Mouse (Mus musculus) left cerebral cortex, adult 8-10 months (tissue): ENCODE results near the gene Gucy1b2. TPM values are rescaled to one million over a fixed set of nuclear protein-coding genes. Genes with fewer than 3 reads are reported as not detected.

Experiments
- DNase-seq, 2 experiments: peaks; one replicate each; pipeline ENCODE4 v3.0.0; 2022; ENCODE audit warnings: low spot score in 2 of 2
- total RNA-seq, 4 experiments: library from RNA; stranded (reverse); gene quantifications; 2 replicates each; pipeline ENCODE4 v1.2.4; 2022

Gene Gucy1b2
- total RNA-seq, 4 experiments from 2014 or later: 0.11 to 0.28 (median 0.19) TPM; not detected in 1

- DNase-seq: no peak
Observed at GRCm38 (mm10) chr14:62446385-62447213, 9.5 kb downstream of the Gucy1b2 start.

DNA sequence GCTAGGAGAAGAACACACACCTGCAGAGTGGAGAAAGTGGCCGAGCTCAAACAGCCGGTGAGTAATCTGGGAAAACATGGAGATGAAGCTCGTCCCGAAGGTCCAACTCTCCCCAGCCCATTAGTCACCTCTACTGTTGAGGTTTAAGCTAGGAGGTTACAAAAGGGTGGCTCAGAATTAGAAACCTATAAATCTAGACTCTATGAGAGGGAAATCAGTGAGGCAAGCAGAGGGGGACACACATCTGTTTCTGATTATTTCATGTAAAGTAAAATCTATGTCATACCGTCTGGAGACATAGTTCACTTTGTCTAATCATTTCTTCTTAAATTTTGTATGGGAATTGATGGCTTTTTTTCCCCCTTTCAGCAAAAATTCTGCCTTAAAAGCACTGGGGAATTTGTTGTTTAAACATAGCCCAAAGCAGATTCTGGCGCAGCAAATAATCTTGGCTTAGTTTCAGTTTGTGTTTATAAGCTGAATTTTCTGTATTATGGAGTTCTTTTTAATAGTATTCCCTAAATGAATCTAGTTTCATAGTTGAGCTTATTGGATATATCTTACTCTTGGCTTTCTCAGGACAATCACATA, 12.2 kb downstream of the Gucy1b2 start:
- no peak for DNase-seq

DNA sequence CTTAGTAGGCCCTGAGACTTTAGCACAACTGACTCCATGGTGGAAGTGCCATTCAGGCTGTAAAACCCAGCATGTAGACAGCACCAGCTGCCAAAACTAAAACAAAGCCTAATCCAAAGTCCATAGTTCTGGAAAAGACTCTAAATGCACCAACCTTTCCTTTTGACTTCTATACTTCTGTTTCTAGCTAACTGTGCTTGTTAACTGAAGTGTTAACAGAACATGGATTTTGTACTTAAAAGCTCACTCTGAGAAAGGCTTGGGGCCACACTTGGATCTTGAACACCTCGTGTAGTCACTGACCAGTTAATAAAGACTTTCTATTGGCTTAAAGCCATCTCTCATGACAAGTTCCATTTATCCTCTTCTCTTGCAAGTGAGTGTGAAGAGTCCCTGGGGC, 13.1 kb downstream of the Gucy1b2 start:
- no peak for DNase-seq

- no peak for DNase-seq
Observed at GRCm38 (mm10) chr14:62440036-62440435, 16.1 kb downstream of the Gucy1b2 start.

- no peak for DNase-seq
Observed at GRCm38 (mm10) chr14:62438236-62438635, 17.9 kb downstream of the Gucy1b2 start.

DNA sequence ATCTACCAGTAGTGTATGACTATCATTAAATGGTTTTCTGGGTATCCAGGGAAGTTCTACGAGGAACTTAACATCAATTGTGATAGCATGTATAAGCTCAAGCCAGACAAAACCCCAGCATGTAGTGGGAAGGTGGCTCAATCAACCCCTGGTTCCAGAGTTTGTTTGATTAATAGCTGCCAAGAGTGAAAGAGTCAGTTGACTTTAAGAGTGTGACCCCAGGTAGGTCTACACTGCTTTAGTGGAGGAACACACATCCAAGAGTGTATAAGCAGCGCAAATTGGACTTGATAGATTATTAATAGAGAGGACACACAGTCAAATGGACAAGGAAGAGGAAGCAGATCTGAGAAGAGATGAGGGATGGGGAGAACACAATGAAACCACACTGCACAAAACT, 18.3 kb downstream of the Gucy1b2 start:
- no peak for DNase-seq

DNA sequence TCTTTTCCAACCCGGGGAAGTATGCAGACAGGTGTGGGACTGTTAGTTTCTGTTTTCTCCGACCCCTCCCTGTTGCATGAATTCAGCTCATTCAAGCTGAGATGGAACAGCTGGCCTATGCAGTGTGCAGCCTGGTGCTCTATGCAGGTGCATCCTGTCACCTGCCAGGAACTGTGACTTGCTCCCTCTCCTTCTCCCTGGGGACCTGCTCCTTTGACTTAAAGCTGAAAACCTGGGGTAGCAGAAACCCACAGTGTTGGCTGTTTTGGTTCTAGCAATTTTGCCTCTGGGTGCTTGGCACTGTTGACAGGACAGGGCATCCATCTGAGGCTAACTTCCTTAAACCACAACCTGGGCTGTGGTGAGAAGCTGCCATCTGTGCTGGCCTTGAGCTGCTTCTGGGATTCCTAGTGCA, 30.8 kb downstream of the Gucy1b2 start:
- DNase-seq: no peak

GRCm38 (mm10) chr14:62422265-62422664, 33.8 kb downstream of the Gucy1b2 start:
- DNase-seq: no peak

- peak in 1 of 2 experiments; percentile 11 for DNase-seq
Observed at GRCm38 (mm10) chr14:62417501-62417900, 38.6 kb downstream of the Gucy1b2 start.

DNA sequence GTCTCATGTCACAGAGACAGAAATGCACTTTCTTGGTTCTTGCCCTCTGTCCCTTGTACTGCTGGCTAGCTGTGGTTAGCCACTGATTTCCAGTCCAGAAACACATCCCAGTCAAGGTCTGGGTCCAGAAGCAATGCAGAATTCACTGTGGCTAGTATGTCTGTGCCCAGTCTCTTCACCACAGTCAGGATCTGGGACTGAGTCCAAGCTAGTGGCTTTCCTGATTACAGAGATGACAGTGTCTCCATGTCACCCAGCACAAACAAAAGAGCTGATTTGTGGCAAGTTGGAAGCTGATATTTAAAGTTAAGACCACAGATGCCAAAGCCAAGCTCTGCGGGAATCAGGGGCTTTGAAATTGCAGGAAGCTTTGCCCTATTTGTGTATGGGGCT, 39.4 kb downstream of the Gucy1b2 start:
- DNase-seq: peak in 1 of 2 experiments; percentile 17

GRCm38 (mm10) chr14:62416007-62416741, 39.9 kb downstream of the Gucy1b2 start:
- peak in 1 of 2 experiments; percentile 31 for DNase-seq

DNA sequence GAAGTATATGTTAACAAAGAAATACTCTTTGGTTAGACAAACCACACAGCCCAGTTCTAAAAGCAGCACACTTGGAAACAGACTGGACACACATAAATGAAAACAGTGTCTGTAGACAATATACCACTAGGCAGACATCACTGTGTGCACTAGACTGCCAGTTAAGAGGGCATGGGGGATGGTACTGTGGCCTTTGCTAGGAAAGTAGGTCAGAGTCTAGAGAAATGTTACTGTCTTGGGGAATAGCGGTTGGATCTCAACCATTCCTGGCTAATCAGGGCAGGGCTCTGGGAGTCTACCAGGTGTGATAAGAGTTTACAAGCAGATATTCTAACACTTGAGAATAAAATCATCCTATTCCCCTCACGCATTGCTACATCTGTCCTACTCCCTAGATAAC, 60.7 kb downstream of the Gucy1b2 start:
- DNase-seq: no peak

DNA sequence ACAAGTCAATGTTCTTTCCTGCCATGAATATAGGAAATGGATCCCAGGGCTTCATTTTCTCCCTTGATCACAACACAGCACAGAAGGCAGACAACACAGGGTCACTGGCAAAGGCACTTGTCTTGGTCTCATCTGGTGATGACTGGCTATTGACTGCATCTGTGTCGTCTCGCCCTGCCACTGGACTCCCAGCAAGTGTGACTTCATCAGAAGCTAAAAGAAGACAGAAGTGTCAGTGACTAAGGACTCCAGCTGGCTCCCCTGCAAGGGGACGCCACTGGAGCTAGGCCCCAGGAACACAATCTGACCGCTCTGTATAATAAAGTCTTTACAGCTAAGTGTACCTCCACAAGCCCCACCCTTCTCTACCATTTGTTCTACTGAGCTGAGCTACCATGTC, 63.3 kb downstream of the Gucy1b2 start:
- no peak for DNase-seq

DNA sequence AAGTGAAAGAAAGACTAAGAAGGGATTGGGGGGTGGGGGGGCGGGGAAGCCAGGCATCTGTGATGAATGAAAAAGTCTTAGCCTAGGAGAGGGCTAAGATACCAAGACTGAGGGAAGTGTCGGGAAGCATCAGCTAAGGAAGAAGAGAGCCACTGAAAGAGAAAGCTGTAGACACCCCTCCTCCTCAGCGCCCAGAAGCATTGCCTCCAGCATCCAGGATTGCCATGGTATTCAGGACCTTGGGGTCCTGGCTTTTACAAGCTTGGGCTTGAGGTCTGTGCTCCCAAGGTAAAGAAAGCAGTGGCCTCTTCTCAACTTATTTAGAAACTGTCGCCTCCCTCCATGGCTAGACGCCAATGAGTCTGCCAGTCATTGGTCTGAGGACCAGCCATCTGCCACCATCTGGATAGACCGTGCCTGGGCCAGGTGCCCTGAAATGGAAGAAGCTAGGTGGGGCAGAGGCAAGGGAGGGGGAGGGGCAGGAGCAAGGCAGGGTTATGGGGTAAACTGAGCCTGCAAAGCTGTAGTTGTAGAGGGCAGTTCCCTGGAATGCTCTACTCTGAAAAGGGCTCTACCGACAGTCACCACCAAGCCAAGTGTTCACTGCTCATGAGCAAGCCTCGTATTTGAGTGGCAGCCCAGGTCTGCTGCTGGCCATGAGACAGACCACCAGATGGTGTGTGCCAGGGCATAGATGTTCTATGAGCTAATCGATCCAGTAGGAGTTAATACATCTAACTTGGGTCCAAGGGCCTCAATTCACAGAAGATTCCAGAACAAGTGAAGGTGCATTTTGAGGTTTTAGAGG, 66.2 kb downstream of the Gucy1b2 start:
- peak in 1 of 2 experiments; percentile 44 for DNase-seq

DNA sequence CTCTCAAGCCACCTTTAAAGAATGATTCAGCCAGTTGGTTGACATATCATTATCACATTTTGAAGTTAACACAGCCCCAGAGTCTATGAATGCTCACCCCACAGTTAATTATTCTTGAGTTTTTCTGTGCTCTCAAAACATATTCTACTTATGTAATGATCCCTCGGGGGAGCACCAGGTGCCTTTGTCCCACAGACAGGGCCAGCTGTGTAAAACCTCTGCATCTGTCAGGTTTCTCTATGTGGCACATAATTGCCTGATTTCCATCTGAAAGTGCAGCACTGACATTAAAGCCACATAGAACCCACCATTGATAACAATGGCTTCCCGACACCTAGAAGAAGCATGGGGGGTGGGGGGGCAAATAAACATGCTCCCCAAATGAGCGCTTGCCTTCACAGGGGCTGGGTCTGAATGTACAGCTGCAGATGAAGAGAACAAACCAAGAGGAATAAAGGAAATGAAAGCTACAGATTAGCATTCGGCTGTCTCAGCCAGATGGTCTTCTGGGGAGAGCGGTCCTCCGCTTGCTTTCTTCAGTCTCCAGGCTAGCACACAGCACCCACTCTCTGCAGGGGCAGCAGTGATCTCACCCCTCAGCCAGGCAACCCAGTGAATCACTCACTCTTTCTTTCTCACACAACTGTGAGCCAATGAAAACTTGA, 66.9 kb downstream of the Gucy1b2 start:
- peak in 1 of 2 experiments; percentile 73 for DNase-seq

DNA sequence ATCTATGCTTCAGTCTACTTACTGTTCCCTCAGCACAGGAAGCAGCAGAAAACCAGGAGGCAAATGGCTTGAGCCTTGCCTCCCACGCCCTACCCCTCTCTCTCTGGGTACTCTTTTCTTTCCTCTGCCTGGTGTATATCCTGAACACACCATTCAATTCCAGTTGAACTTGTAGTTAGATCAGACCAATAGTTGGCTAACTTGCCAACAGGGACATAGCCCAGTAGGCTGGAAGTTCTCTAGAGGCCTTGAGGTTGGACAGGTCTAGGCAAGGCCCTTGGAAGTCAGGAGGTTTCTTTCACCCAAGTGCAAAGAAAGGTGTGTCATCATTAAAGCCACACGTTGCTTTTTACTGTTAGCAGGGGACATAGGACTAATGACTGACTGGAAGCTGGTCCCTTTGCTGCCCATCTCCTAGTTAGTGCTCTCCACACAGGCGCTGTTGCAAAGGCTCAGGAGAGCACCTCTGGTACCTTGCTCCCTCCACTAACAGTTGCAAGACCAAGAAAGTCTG, 72.2 kb downstream of the Gucy1b2 start:
- DNase-seq: no peak

GRCm38 (mm10) chr14:62383109-62383508, 73.0 kb downstream of the Gucy1b2 start:
- DNase-seq: no peak

- DNase-seq: no peak
Observed at GRCm38 (mm10) chr14:62380606-62381005, 75.5 kb downstream of the Gucy1b2 start.

DNA sequence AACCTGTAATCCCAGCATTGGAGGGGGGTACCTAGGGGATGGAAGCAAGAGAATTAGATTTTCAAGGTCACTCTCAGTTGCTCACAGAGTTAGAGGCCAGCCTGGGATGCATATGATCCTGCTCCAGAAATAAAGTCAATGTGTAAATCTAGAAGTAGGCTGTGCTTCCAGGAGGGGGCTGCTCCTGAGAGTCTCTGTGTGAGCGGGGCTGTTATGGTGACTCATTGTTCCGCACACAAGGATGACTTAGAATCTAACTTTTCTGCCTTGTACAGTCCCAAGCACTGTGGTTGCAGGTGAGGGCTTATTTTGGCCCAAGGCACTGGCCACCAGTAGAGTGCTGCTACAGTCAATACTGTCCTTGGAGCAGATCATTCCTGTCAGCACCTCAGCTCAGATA, 76.7 kb downstream of the Gucy1b2 start:
- DNase-seq: no peak

- DNase-seq: no peak
Observed at GRCm38 (mm10) chr14:62376115-62376514, 80.0 kb downstream of the Gucy1b2 start.

DNA sequence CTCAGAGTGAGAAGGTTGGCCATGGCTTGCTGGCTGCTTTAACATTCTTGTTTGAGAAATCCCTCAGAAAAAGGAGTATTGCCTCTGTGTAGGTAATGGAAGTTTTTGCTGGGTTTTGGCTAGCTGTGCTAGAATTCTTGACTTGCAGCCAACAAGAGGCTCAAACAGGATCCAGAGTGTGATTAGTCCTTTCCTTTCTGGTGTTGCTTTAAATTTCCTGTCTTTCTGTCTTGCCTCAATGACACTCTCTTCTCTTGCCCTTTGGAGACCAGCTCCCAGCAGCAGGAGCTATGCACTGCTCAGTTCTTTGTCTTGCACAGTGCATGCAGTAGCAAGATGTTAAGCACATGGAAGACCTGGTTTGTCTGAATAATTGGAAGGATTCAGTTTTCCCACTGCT, 80.4 kb downstream of the Gucy1b2 start:
- DNase-seq: no peak
